Mouse (Mus musculus): Measurements from ENCODE around the gene Dusp2. TPM values are rescaled to one million over a fixed set of nuclear protein-coding genes. Genes with fewer than 3 reads are reported as not detected.

The Dusp2 gene
- not detected for polyA plus RNA-seq (2014; fragmentation: Illumina TruSeq; extraction: RNeasy Lipid Tissue Mini Kit (QIAGEN cat#74804); ENCODE audit: low read depth, low replicate concordance)

GRCm38 (mm10) chr2:127335767-127336496 lies at the start of gene Dusp2:
Gene Dusp2, plus strand, starts transcription at chr2:127336159.

GRCm38 (mm10) chr2:127338416-127338815 lies 2.5 kb downstream of the Dusp2 start, which contains the start of gene Astl:
Gene Astl, plus strand, starts transcription at chr2:127338639.

GRCm38 (mm10) chr2:127362459-127363281 lies 26.7 kb downstream of the Dusp2 start, which contains the start of gene Adra2b:
Gene Adra2b, plus strand, starts transcription at chr2:127363208.

Other genes starting within 250 kb of the Dusp2 start
- gene Ncaph, start 202.2 kb upstream of the Dusp2 start, polyA plus RNA-seq (2014; fragmentation: Illumina TruSeq; extraction: RNeasy Lipid Tissue Mini Kit (QIAGEN cat#74804); ENCODE audit: low read depth, low replicate concordance) = 0.58 TPM
- 1.6 TPM for gene Itpripl1, start 192.7 kb upstream of the Dusp2 start, polyA plus RNA-seq (2014; fragmentation: Illumina TruSeq; extraction: RNeasy Lipid Tissue Mini Kit (QIAGEN cat#74804); ENCODE audit: low read depth, low replicate concordance)
- gene 1810024B03Rik, start 127.9 kb upstream of the Dusp2 start, polyA plus RNA-seq (2014; fragmentation: Illumina TruSeq; extraction: RNeasy Lipid Tissue Mini Kit (QIAGEN cat#74804); ENCODE audit: low read depth, low replicate concordance) = 0.79 TPM
- 18.8 TPM for gene Snrnp200, start 127.8 kb upstream of the Dusp2 start, polyA plus RNA-seq (2014; fragmentation: Illumina TruSeq; extraction: RNeasy Lipid Tissue Mini Kit (QIAGEN cat#74804); ENCODE audit: low read depth, low replicate concordance)
- 17.7 TPM for gene Ciao1, start 88.3 kb upstream of the Dusp2 start, polyA plus RNA-seq (2014; fragmentation: Illumina TruSeq; extraction: RNeasy Lipid Tissue Mini Kit (QIAGEN cat#74804); ENCODE audit: low read depth, low replicate concordance)
- gene Tmem127, start 88.3 kb upstream of the Dusp2 start, polyA plus RNA-seq (2014; fragmentation: Illumina TruSeq; extraction: RNeasy Lipid Tissue Mini Kit (QIAGEN cat#74804); ENCODE audit: low read depth, low replicate concordance) = 21.4 TPM
- 127 TPM for gene Stard7, start 65.9 kb upstream of the Dusp2 start, polyA plus RNA-seq (2014; fragmentation: Illumina TruSeq; extraction: RNeasy Lipid Tissue Mini Kit (QIAGEN cat#74804); ENCODE audit: low read depth, low replicate concordance)
- gene Astl, start 2.5 kb downstream of the Dusp2 start, polyA plus RNA-seq (2014; fragmentation: Illumina TruSeq; extraction: RNeasy Lipid Tissue Mini Kit (QIAGEN cat#74804); ENCODE audit: low read depth, low replicate concordance) = not detected
- 0.95 TPM for gene Adra2b, start 27.0 kb downstream of the Dusp2 start, polyA plus RNA-seq (2014; fragmentation: Illumina TruSeq; extraction: RNeasy Lipid Tissue Mini Kit (QIAGEN cat#74804); ENCODE audit: low read depth, low replicate concordance)
- gene Gpat2, start 89.0 kb downstream of the Dusp2 start, polyA plus RNA-seq (2014; fragmentation: Illumina TruSeq; extraction: RNeasy Lipid Tissue Mini Kit (QIAGEN cat#74804); ENCODE audit: low read depth, low replicate concordance) = not detected
- 14.3 TPM for gene Fahd2a, start 108.4 kb downstream of the Dusp2 start, polyA plus RNA-seq (2014; fragmentation: Illumina TruSeq; extraction: RNeasy Lipid Tissue Mini Kit (QIAGEN cat#74804); ENCODE audit: low read depth, low replicate concordance)
- not detected for gene Kcnip3, start 185.9 kb downstream of the Dusp2 start, polyA plus RNA-seq (2014; fragmentation: Illumina TruSeq; extraction: RNeasy Lipid Tissue Mini Kit (QIAGEN cat#74804); ENCODE audit: low read depth, low replicate concordance)
- not detected for gene Prom2, start 205.3 kb downstream of the Dusp2 start, polyA plus RNA-seq (2014; fragmentation: Illumina TruSeq; extraction: RNeasy Lipid Tissue Mini Kit (QIAGEN cat#74804); ENCODE audit: low read depth, low replicate concordance)